Mouse (Mus musculus): ENCODE data around the gene Epb41l2. TPM values are rescaled to one million over a fixed set of nuclear protein-coding genes. Genes with fewer than 3 reads are reported as not detected.

Gene Epb41l2
- polyA plus RNA-seq, 1 experiment from 2014 or later, result 40.8 TPM

GRCm38 (mm10) chr10:25519954-25520353 is 160.4 kb downstream of the Epb41l2 start:
- Histone ChIP-seq H3K9me3 (ENCODE audit: control insufficient read depth, low read length) (no peaks in the 10 kb centered on the region), H3K4me1 (ENCODE audit: control insufficient read depth, insufficient read depth, low read length) (no peaks in the 10 kb centered on the region), H3K9ac (ENCODE audit: low read length) (no peak overlapping the region), H3K4me3 (ENCODE audit: low read depth, low read length) (no peak overlapping the region), H3K27me3 (ENCODE audit: control insufficient read depth, insufficient read depth, low read length) (no peaks in the 10 kb centered on the region), H3K27ac (ENCODE audit: low read depth, low read length) (no peak overlapping the region), H3K4me2 (no peak overlapping the region), H3K36me3 (ENCODE audit: control insufficient read depth, insufficient read depth, low read length) (no peaks in the 10 kb centered on the region)
- no peak for ATAC-seq (ENCODE audit: low FRiP score)
- no peak for DNase-seq (ENCODE audit: low spot score, missing footprints)
- 79% methylated on average over 3 of the region's 3 CpGs for WGBS

- Histone ChIP-seq H3K9me3 (ENCODE audit: control insufficient read depth, low read length) (no peaks in the 10 kb centered on the region), H3K36me3 (ENCODE audit: control insufficient read depth, insufficient read depth, low read length) (no peaks in the 10 kb centered on the region), H3K4me3 (ENCODE audit: low read depth, low read length) (no peak overlapping the region), H3K27me3 (ENCODE audit: control insufficient read depth, insufficient read depth, low read length) (no peaks in the 10 kb centered on the region), H3K27ac (ENCODE audit: low read depth, low read length) (no peak overlapping the region), H3K9ac (ENCODE audit: low read length) (no peak overlapping the region), H3K4me1 (ENCODE audit: control insufficient read depth, insufficient read depth, low read length) (no peaks in the 10 kb centered on the region), H3K4me2 (no peak overlapping the region)
- WGBS, result 91% methylated on average over 5 of the region's 5 CpGs
- no peak for DNase-seq (ENCODE audit: low spot score, missing footprints)
- ATAC-seq (ENCODE audit: low FRiP score), result no peak
Observed at GRCm38 (mm10) chr10:25520428-25520827, 160.8 kb downstream of the Epb41l2 start.

GRCm38 (mm10) chr10:25523727-25524126 is 164.1 kb downstream of the Epb41l2 start:
- DNase-seq (ENCODE audit: low spot score, missing footprints) (no peak), ATAC-seq (ENCODE audit: low FRiP score) (no peak)
- 85% methylated on average over 8 of the region's 8 CpGs for WGBS
- no peaks in the 10 kb centered on the region for H3K36me3 ChIP-seq (ENCODE audit: control insufficient read depth, insufficient read depth, low read length)
- H3K4me2 ChIP-seq, result no peak overlapping the region
- H3K9me3 ChIP-seq (ENCODE audit: control insufficient read depth, low read length), result no peaks in the 10 kb centered on the region
- no peak overlapping the region for H3K27ac ChIP-seq (ENCODE audit: low read depth, low read length)
- H3K27me3 ChIP-seq (ENCODE audit: control insufficient read depth, insufficient read depth, low read length), result no peaks in the 10 kb centered on the region
- H3K4me3 ChIP-seq (ENCODE audit: low read depth, low read length), result no peak overlapping the region
- no peaks in the 10 kb centered on the region for H3K4me1 ChIP-seq (ENCODE audit: control insufficient read depth, insufficient read depth, low read length)
- H3K9ac ChIP-seq (ENCODE audit: low read length), result no peak overlapping the region

- H3K36me3 ChIP-seq (ENCODE audit: control insufficient read depth, insufficient read depth, low read length), result no peaks in the 10 kb centered on the region
- no peaks in the 10 kb centered on the region for H3K27me3 ChIP-seq (ENCODE audit: control insufficient read depth, insufficient read depth, low read length)
- 82% methylated on average over 4 of the region's 4 CpGs for WGBS
- no peaks in the 10 kb centered on the region for H3K4me1 ChIP-seq (ENCODE audit: control insufficient read depth, insufficient read depth, low read length)
- no peaks in the 10 kb centered on the region for H3K9me3 ChIP-seq (ENCODE audit: control insufficient read depth, low read length)
- ATAC-seq (ENCODE audit: low FRiP score) (no peak), DNase-seq (ENCODE audit: low spot score, missing footprints) (peak; percentile 51)
- H3K27ac ChIP-seq (ENCODE audit: low read depth, low read length), result no peak overlapping the region
- no peak overlapping the region for H3K4me2 ChIP-seq
- no peak overlapping the region for H3K4me3 ChIP-seq (ENCODE audit: low read depth, low read length)
- no peak overlapping the region for H3K9ac ChIP-seq (ENCODE audit: low read length)
Observed at GRCm38 (mm10) chr10:25526156-25526555, 166.6 kb downstream of the Epb41l2 start.

- WGBS, result 88% methylated on average over 4 of the region's 4 CpGs
Observed at GRCm38 (mm10) chr10:25526622-25527021, 167.0 kb downstream of the Epb41l2 start.

GRCm38 (mm10) chr10:25527126-25527525 is 167.5 kb downstream of the Epb41l2 start:
- Histone ChIP-seq H3K9ac (ENCODE audit: low read length) (no peak overlapping the region), H3K27me3 (ENCODE audit: control insufficient read depth, insufficient read depth, low read length) (no peaks in the 10 kb centered on the region), H3K27ac (ENCODE audit: low read depth, low read length) (no peak overlapping the region), H3K36me3 (ENCODE audit: control insufficient read depth, insufficient read depth, low read length) (no peaks in the 10 kb centered on the region), H3K4me3 (ENCODE audit: low read depth, low read length) (no peak overlapping the region), H3K9me3 (ENCODE audit: control insufficient read depth, low read length) (no peaks in the 10 kb centered on the region), H3K4me1 (ENCODE audit: control insufficient read depth, insufficient read depth, low read length) (no peaks in the 10 kb centered on the region), H3K4me2 (no peak overlapping the region)
- ATAC-seq (ENCODE audit: low FRiP score) (no peak), DNase-seq (ENCODE audit: low spot score, missing footprints) (no peak)
- WGBS, result 90% methylated on average over 3 of the region's 3 CpGs

More at GRCm38 (mm10) chr10:25526622-25527021, 167.0 kb downstream of the Epb41l2 start:
- H3K9ac ChIP-seq (ENCODE audit: low read length), result no peak overlapping the region
- no peak for ATAC-seq (ENCODE audit: low FRiP score)
- H3K27ac ChIP-seq (ENCODE audit: low read depth, low read length), result no peak overlapping the region
- H3K27me3 ChIP-seq (ENCODE audit: control insufficient read depth, insufficient read depth, low read length), result no peaks in the 10 kb centered on the region
- H3K4me3 ChIP-seq (ENCODE audit: low read depth, low read length), result no peak overlapping the region
- H3K4me1 ChIP-seq (ENCODE audit: control insufficient read depth, insufficient read depth, low read length), result no peaks in the 10 kb centered on the region
- H3K9me3 ChIP-seq (ENCODE audit: control insufficient read depth, low read length), result no peaks in the 10 kb centered on the region
- H3K4me2 ChIP-seq, result no peak overlapping the region
- H3K36me3 ChIP-seq (ENCODE audit: control insufficient read depth, insufficient read depth, low read length), result no peaks in the 10 kb centered on the region
- DNase-seq (ENCODE audit: low spot score, missing footprints), result peak; percentile 67

- ATAC-seq (ENCODE audit: low FRiP score) (no peak), DNase-seq (ENCODE audit: low spot score, missing footprints) (no peak)
- H3K36me3 ChIP-seq (ENCODE audit: control insufficient read depth, insufficient read depth, low read length), result no peaks in the 10 kb centered on the region
- 92% methylated on average over 13 of the region's 13 CpGs for WGBS
- H3K27me3 ChIP-seq (ENCODE audit: control insufficient read depth, insufficient read depth, low read length), result no peaks in the 10 kb centered on the region
- no peak overlapping the region for H3K4me2 ChIP-seq
- H3K27ac ChIP-seq (ENCODE audit: low read depth, low read length), result no peak overlapping the region
- H3K9ac ChIP-seq (ENCODE audit: low read length), result no peak overlapping the region
- no peaks in the 10 kb centered on the region for H3K4me1 ChIP-seq (ENCODE audit: control insufficient read depth, insufficient read depth, low read length)
- no peak overlapping the region for H3K4me3 ChIP-seq (ENCODE audit: low read depth, low read length)
- H3K9me3 ChIP-seq (ENCODE audit: control insufficient read depth, low read length), result no peaks in the 10 kb centered on the region
Observed at GRCm38 (mm10) chr10:25531335-25531734, 171.7 kb downstream of the Epb41l2 start.

- Histone ChIP-seq H3K36me3 (ENCODE audit: control insufficient read depth, insufficient read depth, low read length) (no peaks in the 10 kb centered on the region), H3K4me3 (ENCODE audit: low read depth, low read length) (no peak overlapping the region), H3K9ac (ENCODE audit: low read length) (no peak overlapping the region), H3K4me2 (no peak overlapping the region), H3K27me3 (ENCODE audit: control insufficient read depth, insufficient read depth, low read length) (no peaks in the 10 kb centered on the region), H3K9me3 (ENCODE audit: control insufficient read depth, low read length) (no peaks in the 10 kb centered on the region), H3K27ac (ENCODE audit: low read depth, low read length) (no peak overlapping the region), H3K4me1 (ENCODE audit: control insufficient read depth, insufficient read depth, low read length) (no peaks in the 10 kb centered on the region)
- no peak for DNase-seq (ENCODE audit: low spot score, missing footprints)
- 87% methylated on average over 2 of the region's 2 CpGs for WGBS
- no peak for ATAC-seq (ENCODE audit: low FRiP score)
Observed at GRCm38 (mm10) chr10:25533105-25533504, 173.5 kb downstream of the Epb41l2 start.

GRCm38 (mm10) chr10:25533513-25534246 is 174.1 kb downstream of the Epb41l2 start:
- no peak for DNase-seq (ENCODE audit: low spot score, missing footprints)
- Histone ChIP-seq H3K36me3 (ENCODE audit: control insufficient read depth, insufficient read depth, low read length) (no peaks in the 10 kb centered on the region), H3K27ac (ENCODE audit: low read depth, low read length) (no peak overlapping the region), H3K4me2 (no peak overlapping the region), H3K27me3 (ENCODE audit: control insufficient read depth, insufficient read depth, low read length) (no peaks in the 10 kb centered on the region), H3K4me3 (ENCODE audit: low read depth, low read length) (no peak overlapping the region), H3K4me1 (ENCODE audit: control insufficient read depth, insufficient read depth, low read length) (no peaks in the 10 kb centered on the region), H3K9ac (ENCODE audit: low read length) (no peak overlapping the region), H3K9me3 (ENCODE audit: control insufficient read depth, low read length) (no peaks in the 10 kb centered on the region)
- WGBS, result 89% methylated on average over 9 of the region's 9 CpGs
- no peak for ATAC-seq (ENCODE audit: low FRiP score)
